Mouse (Mus musculus) CH12F3 (cell line): ENCODE measurements around the gene Fam234a.
"Not testable (repeated sequence)": the region's sequence is repeated elsewhere in the genome, so short reads cannot be mapped to it uniquely, and the experiment has no call there.

Experiments used
- in situ Hi-C: fragments of 300-500 bp; cut with MboI; formaldehyde crosslinking; loops from 2 replicates; pipeline ENCODE4 v1.14.3; 2020; ENCODE audit warnings: low sequenced_read_pairs

The Fam234a gene

GRCm38 (mm10) chr17:26234386-26234785, 9.7 kb downstream of the Fam234a start:
- in situ Hi-C loops = no loop called here

- in situ Hi-C loops = no loop called here
Observed at GRCm38 (mm10) chr17:26232863-26233262, 11.2 kb downstream of the Fam234a start.

GRCm38 (mm10) chr17:26231156-26231555, 12.9 kb downstream of the Fam234a start:
- in situ Hi-C loops = no loop called here

GRCm38 (mm10) chr17:26229776-26230175, 14.3 kb downstream of the Fam234a start:
- in situ Hi-C loops = no loop called here

GRCm38 (mm10) chr17:26225150-26225549, 18.9 kb downstream of the Fam234a start:
- in situ Hi-C loops = no loop called here

GRCm38 (mm10) chr17:26221508-26221907, 22.5 kb downstream of the Fam234a start:
- in situ Hi-C loops = no loop called here

- in situ Hi-C loops = no loop called here
Observed at GRCm38 (mm10) chr17:26212681-26213080, 31.4 kb downstream of the Fam234a start.

- in situ Hi-C loops = no loop called here
Observed at GRCm38 (mm10) chr17:26212241-26212640, 31.8 kb downstream of the Fam234a start.

- in situ Hi-C loops = no loop called here
Observed at GRCm38 (mm10) chr17:26207686-26208085, 36.4 kb downstream of the Fam234a start, which contains the start of gene Arhgdig. Arhgdig (minus strand) TSS chr17:26207786.

- in situ Hi-C loops = no loop called here
Observed at GRCm38 (mm10) chr17:26206392-26206791, 37.6 kb downstream of the Fam234a start.

- in situ Hi-C loops = no loop called here
Observed at GRCm38 (mm10) chr17:26204766-26205165, 39.3 kb downstream of the Fam234a start.

GRCm38 (mm10) chr17:26203321-26203811, 40.7 kb downstream of the Fam234a start:
- in situ Hi-C loops = no loop called here

- in situ Hi-C loops = no loop called here
Observed at GRCm38 (mm10) chr17:26202737-26203136, 41.3 kb downstream of the Fam234a start, which contains the start of gene Rgs11. Rgs11 (plus strand) TSS chr17:26202951.

GRCm38 (mm10) chr17:26201998-26202397, 42.0 kb downstream of the Fam234a start:
- in situ Hi-C loops = no loop called here

GRCm38 (mm10) chr17:26200831-26201705, 43.0 kb downstream of the Fam234a start:
- in situ Hi-C loops = no loop called here

- in situ Hi-C loops = no loop called here
Observed at GRCm38 (mm10) chr17:26198892-26199291, 45.1 kb downstream of the Fam234a start, which contains the start of gene Pdia2. Pdia2 (minus strand) TSS chr17:26199087.

- in situ Hi-C loops = no loop called here
Observed at GRCm38 (mm10) chr17:26192481-26193190, 51.4 kb downstream of the Fam234a start.

- in situ Hi-C loops = not testable (repeated sequence)
Observed at GRCm38 (mm10) chr17:26191486-26191885, 52.6 kb downstream of the Fam234a start.

GRCm38 (mm10) chr17:26188091-26188805, 55.8 kb downstream of the Fam234a start:
- in situ Hi-C loops = no loop called here

GRCm38 (mm10) chr17:26187592-26187991, 56.5 kb downstream of the Fam234a start:
- in situ Hi-C loops = no loop called here

- in situ Hi-C loops = no loop called here
Observed at GRCm38 (mm10) chr17:26181179-26181578, 62.9 kb downstream of the Fam234a start.
